Mouse (Mus musculus): ENCODE data around the gene Ccdc28b. TPM values are rescaled to one million over a fixed set of nuclear protein-coding genes. Genes with fewer than 3 reads are reported as not detected.

Gene Ccdc28b
- total and polyA plus RNA-seq, 3 experiments: 18.3 to 29.1 TPM; not detected in 1

- DNase-seq (ENCODE audit: low read depth, low spot score): no peak
- Histone ChIP-seq H3K9me3 (replicated peaks; ENCODE audit: insufficient read depth, low read length) (no peaks in the 10 kb centered on the region), H3K36me3 (ENCODE audit: control insufficient read depth in 1 of 2, insufficient read depth in 2 of 2, low read length in 2 of 2) (peaks cover 0 to 2% of the 10 kb centered on the region in 2 experiments; a peak in 3 of 4 replicates), H3K4me1 (ENCODE audit: control insufficient read depth in 1 of 2, insufficient read depth in 2 of 2, low read length in 2 of 2) (peaks cover 0 to 11% of the 10 kb centered on the region in 2 experiments; a peak in 3 of 4 replicates), H3K9ac (ENCODE audit: control insufficient read depth, low read depth, low read length, poor library complexity, severe bottlenecking) (no peak overlapping the region), H3K27me3 (ENCODE audit: control insufficient read depth in 1 of 2, insufficient read depth in 2 of 2, low read length in 2 of 2) (no peaks in the 10 kb centered on the region), H3K4me3 (ENCODE audit: control insufficient read depth in 1 of 2, insufficient read depth in 1 of 2, low read depth in 2 of 2, low read length in 2 of 2) (no peak overlapping the region), H3K27ac (ENCODE audit: control insufficient read depth, low read depth, low read length) (no peak overlapping the region), H3K79me2 (ENCODE audit: control insufficient read depth, insufficient read depth, low read length, poor library complexity) (peaks cover 4% of the 10 kb centered on the region; the same call in 1 of the 2 replicates)
- TF ChIP-seq NRF1 (IDR thresholded peaks at IDR 0.05; ENCODE audit: insufficient read depth, low read depth, low read length, poor library complexity, severe bottlenecking) (no peak), TCF12 (IDR thresholded peaks at IDR 0.05; ENCODE audit: low read depth, low read length) (no peak), HCFC1 (IDR thresholded peaks at IDR 0.05; ENCODE audit: low read depth, low read length) (no peak), ZKSCAN1 (IDR thresholded peaks at IDR 0.05; ENCODE audit: low read depth, low read length) (no peak), USF1 (IDR thresholded peaks at IDR 0.05; ENCODE audit: low read depth, low read length) (no peak), MAFK (IDR thresholded peaks at IDR 0.05; ENCODE audit: borderline replicate concordance, low read depth, low read length) (no peak), TAL1 (IDR thresholded peaks at IDR 0.05; ENCODE audit: low read length) (no peak)
Measured at GRCm38 (mm10) chr4:129620419-129621282, 3.1 kb downstream of the Ccdc28b start.

- H3K9me3 ChIP-seq (replicated peaks; ENCODE audit: insufficient read depth, low read length): no peaks in the 10 kb centered on the region
- peak within 1 kb of the TSS; percentile 53 for H3K27ac ChIP-seq (ENCODE audit: control insufficient read depth, low read depth, low read length)
- H3K4me3 ChIP-seq (ENCODE audit: control insufficient read depth in 1 of 2, insufficient read depth in 1 of 2, low read depth in 2 of 2, low read length in 2 of 2): peak within 1 kb of the TSS; percentile 76 to 84
- no peaks in the 10 kb centered on the region for H3K27me3 ChIP-seq (ENCODE audit: control insufficient read depth in 1 of 2, insufficient read depth in 2 of 2, low read length in 2 of 2)
- H3K36me3 ChIP-seq (ENCODE audit: control insufficient read depth in 1 of 2, insufficient read depth in 2 of 2, low read length in 2 of 2): no peaks in the 10 kb centered on the region; a peak in 2 of 4 replicates
- peaks cover 0 to 7% of the 10 kb centered on the region in 2 experiments; a peak in 1 of 4 replicates for H3K4me1 ChIP-seq (ENCODE audit: control insufficient read depth in 1 of 2, insufficient read depth in 2 of 2, low read length in 2 of 2)
- peaks cover 4% of the 10 kb centered on the region; the same call in 1 of the 2 replicates for H3K79me2 ChIP-seq (ENCODE audit: control insufficient read depth, insufficient read depth, low read length, poor library complexity)
- peak within 1 kb of the TSS; percentile 87 for H3K9ac ChIP-seq (ENCODE audit: control insufficient read depth, low read depth, low read length, poor library complexity, severe bottlenecking)
- peak; percentile 97 for DNase-seq (ENCODE audit: low read depth, low spot score)
- no peak for TF ChIP-seq RCOR1 (IDR thresholded peaks at IDR 0.05; ENCODE audit: low read depth, low read length)
- no peak for TF ChIP-seq ZNF384 (IDR thresholded peaks at IDR 0.05; ENCODE audit: low read depth, low read length)
- peak; percentile 83 for TF ChIP-seq MXI1 (IDR thresholded peaks at IDR 0.05; ENCODE audit: low read depth, low read length)
- TF ChIP-seq POLR2AphosphoS2 (IDR thresholded peaks at IDR 0.05; ENCODE audit: low read length): peak; percentile 99
- TF ChIP-seq SMC3 (IDR thresholded peaks at IDR 0.05; ENCODE audit: low read depth, low read length): no peak
- TF ChIP-seq MYB (IDR thresholded peaks at IDR 0.05; ENCODE audit: low read depth, low read length): 0 out of 2 replicates have a peak, but pooled peaks have one; percentile 26
- peak; percentile 95 for TF ChIP-seq NRF1 (IDR thresholded peaks at IDR 0.05; ENCODE audit: insufficient read depth, low read depth, low read length, poor library complexity, severe bottlenecking)
- TF ChIP-seq MEF2A (IDR thresholded peaks at IDR 0.05; ENCODE audit: extremely low read depth, insufficient replicate concordance, low read depth, low read length, poor library complexity, severe bottlenecking): no peak
- no peak for TF ChIP-seq GABPA (IDR thresholded peaks at IDR 0.05; ENCODE audit: low read depth, low read length)
- TF ChIP-seq POLR2AphosphoS5 (IDR thresholded peaks at IDR 0.05; ENCODE audit: borderline replicate concordance, low read depth, low read length): peak; percentile 28; the same call in 1 of the 2 replicates
- TF ChIP-seq E2F4 (IDR thresholded peaks at IDR 0.05; ENCODE audit: borderline replicate concordance, low read depth, low read length): no peak
- 0 out of 2 replicates have a peak, but pooled peaks have one; percentile 20 for TF ChIP-seq TBP (IDR thresholded peaks at IDR 0.05; ENCODE audit: low read depth, low read length)
- TF ChIP-seq NELFE (IDR thresholded peaks at IDR 0.05; ENCODE audit: low read depth, low read length): peak; percentile 95
- peak; percentile 82 to 97 for TF ChIP-seq POLR2A (IDR thresholded peaks at IDR 0.05; ENCODE audit: control insufficient read depth in 1 of 2, insufficient read depth in 1 of 2, low read depth in 1 of 2, low read length in 2 of 2, poor library complexity in 1 of 2)
- peak; percentile 96 for TF ChIP-seq ZKSCAN1 (IDR thresholded peaks at IDR 0.05; ENCODE audit: low read depth, low read length)
- TF ChIP-seq KAT2A (conservative IDR thresholded peaks at IDR 0.05; ENCODE audit: low read depth, low read length): no peak
- peak; percentile 84 for TF ChIP-seq HCFC1 (IDR thresholded peaks at IDR 0.05; ENCODE audit: low read depth, low read length)
- TF ChIP-seq ELF1 (IDR thresholded peaks at IDR 0.05; ENCODE audit: low read depth, low read length): peak; percentile 72
- peak; percentile 83; the same call in 1 of the 2 replicates for TF ChIP-seq MAZ (IDR thresholded peaks at IDR 0.05; ENCODE audit: low read depth, low read length)
- peak; percentile 91 for TF ChIP-seq SIN3A (IDR thresholded peaks at IDR 0.05; ENCODE audit: low read length)
- TF ChIP-seq CTCF (IDR thresholded peaks at IDR 0.05 in 2 of 3, conservative IDR thresholded peaks at IDR 0.05 in 1 of 3; ENCODE audit: control insufficient read depth in 1 of 3, insufficient read depth in 1 of 3, low read depth in 2 of 3, low read length in 3 of 3, poor library complexity in 1 of 3, severe bottlenecking in 1 of 3): 0 out of 6 replicates have a peak, but pooled peaks of 1 of the 3 experiments have one; percentile 0
- peak; percentile 90 for TF ChIP-seq ZMIZ1 (IDR thresholded peaks at IDR 0.05; ENCODE audit: low read depth, low read length)
Measured at GRCm38 (mm10) chr4:129618786-129619691, 4.7 kb downstream of the Ccdc28b start, which contains the start of gene Iqcc. Gene Iqcc, minus strand, starts transcription at chr4:129619099.

Measured in MEL (cell line).